Mouse (Mus musculus): ENCODE data around the gene Mcm9.
"Not testable (repeated sequence)": the region's sequence is repeated elsewhere in the genome, so short reads cannot be mapped to it uniquely, and the experiment has no call there.

Gene Mcm9

DNA sequence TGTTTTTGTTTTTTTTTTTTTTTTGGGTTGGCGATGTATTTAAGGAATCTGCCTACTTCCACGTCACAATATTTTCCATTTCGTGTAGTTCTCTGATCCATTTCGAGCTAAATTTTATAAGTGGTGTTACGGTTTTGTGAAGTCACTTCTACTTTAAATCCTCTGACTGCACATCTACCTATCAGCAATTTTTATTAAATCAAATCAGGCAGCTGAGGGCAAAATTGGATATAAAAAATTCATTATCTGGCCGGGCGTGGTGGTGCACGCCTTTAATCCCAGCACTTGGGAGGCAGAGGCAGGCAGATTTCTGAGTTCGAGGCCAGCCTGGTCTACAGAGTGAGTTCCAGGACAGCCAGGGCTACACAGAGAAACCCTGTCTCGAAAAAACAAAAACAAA, at the start of gene Mcm9:
TSS of gene Mcm9 (minus strand) at position 101 of the 400 bp plus-strand sequence.
- not testable (repeated sequence) for DNase-seq

DNA sequence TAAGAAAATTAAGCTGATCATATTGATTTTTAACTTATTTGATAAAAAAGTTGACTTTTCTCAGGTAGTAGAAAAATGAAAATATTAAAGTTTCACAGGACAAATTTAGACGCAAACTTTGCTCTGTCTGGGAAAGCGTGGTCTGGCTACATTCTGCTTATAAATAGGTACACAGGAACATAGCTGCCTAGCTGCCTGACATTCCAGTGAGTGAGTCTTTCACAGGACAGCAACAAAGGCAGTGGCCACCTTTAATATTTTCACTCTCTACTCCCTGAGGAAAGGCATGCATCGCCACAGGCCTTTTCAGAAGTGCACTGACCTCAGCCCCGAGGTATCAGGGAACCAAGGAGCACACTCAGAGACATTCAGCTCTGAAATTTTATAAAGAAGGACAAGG, 31.5 kb upstream of the Mcm9 start:
- no peak for DNase-seq

DNA sequence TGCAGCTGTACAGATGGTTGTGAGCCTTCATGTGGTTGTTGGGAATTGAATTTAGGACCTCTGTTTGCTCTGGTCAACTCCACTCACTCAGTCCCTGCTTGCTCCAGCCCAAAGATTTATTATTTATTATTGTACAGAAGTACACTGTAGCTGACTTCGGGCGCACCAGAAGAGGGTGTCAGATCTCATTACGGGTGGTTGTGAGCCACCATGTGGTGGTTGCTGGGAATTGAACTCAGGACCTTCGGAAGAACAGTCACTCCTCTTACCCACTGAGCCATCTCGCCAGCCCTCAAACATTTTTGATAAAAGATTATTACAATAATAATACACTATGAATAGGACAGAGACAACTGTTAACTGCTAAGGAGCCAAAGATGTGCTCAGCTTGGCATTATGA, 24.0 kb upstream of the Mcm9 start:
- DNase-seq: peak in 1 of 2 experiments; percentile 4

DNA sequence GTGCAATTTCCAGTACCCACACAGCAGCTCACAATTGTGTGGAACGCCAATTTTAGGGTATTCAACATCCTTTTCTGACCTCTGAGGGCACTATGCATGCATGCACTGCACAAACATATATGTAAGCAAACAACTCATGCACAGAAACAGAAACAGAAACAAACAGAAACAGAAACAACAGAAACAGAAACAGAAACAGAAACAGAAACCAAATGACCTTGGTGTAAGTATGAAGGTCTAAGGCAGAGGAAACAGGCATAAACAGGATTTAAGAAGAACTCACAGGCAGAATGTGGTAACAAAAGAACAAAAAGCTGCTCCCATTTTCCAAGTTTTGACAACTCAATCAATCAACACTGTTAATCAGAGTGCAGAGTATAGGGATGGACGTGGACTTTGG, 20.4 kb upstream of the Mcm9 start:
- no peak for DNase-seq

DNA sequence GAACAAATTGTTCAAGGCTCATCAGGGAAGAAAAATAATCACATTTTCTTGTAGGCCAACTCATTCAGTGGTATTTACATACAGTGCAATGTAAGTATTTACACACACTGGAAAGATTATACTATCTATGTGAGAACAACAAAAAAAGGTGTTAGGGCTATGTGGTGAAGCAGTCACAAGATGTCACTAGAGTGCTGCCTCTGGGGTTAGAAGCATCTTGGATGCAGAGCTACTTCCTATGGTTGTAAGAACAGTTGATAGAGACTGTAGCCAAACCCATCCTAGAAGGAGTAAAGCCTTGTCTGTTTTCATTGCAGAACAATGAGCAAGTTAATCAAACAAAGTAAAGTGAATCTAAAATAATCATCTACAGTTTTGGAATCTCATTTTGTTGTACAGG, 11.3 kb upstream of the Mcm9 start:
- peak; percentile 41 to 49 for DNase-seq

DNA sequence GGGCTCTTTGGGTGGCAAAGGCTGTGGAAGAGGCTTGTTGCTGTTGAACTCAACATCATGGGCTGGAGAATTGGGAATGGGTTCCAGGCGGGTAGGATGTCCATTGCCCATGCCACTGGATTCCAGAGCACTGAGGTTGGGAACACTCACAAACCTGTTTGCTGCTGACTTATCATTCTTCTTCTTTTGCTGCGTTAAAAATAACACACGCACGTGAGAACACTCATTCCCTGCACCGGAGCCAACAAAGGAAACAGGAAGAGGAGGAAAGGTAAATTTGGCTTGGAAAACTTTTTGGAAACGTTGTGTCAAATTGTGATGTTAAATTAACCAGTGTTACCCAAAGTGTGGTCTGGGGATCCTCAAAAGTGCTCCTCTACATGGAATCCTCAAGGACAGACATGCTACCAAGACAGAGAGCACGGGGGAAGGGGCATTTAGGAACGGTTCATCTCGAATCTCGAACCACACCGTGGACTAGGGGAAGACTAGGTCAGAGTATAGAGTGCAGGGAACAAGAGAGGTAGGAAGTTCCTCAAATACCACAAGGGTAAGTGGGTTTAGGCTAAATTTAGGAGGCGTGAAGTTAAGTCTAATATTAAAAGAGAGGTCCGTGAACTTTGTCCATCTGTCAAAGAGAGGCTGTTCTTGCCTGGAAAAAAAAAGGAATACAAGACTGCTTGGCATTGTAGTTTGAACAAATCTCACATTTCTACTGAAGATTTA, 5.2 kb upstream of the Mcm9 start:
- no peak for DNase-seq

DNA sequence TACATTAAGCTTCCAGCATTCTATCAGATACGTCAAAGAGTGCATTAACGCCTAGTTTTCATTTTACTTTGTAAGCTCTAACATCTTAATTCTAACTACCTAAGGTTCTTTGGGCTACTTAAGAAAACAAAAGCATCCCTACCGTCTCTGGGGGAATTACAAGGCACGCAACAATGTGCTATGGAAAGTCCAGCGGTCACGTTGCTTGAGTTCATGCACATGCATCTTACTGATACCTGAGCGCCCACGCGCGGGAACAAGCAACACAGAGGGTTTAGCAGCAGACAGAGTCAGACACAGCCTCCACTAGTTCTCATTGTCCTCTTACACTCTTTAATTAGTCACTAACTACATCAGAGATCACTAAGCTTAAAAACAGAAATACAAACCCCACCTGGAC, 3.9 kb upstream of the Mcm9 start:
- DNase-seq: no peak

DNA sequence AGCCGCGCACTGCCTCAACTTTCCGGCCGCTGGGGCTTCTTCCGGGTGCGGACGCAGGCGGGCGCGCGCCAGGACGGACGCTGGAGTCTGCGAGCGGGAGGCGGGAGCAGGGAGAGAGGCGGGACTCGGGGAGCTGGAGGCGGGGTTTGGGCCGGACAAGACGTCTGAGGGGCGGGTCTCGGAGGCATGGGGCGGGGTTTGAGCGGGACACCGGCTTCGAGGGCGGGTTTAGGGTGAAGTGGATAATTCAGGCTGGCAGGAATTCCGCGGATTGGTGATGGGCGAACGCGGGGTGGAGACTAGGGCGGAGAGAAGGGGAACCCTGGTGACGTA, 355 bp downstream of the Mcm9 start:
- peak; percentile 99 for DNase-seq

DNA sequence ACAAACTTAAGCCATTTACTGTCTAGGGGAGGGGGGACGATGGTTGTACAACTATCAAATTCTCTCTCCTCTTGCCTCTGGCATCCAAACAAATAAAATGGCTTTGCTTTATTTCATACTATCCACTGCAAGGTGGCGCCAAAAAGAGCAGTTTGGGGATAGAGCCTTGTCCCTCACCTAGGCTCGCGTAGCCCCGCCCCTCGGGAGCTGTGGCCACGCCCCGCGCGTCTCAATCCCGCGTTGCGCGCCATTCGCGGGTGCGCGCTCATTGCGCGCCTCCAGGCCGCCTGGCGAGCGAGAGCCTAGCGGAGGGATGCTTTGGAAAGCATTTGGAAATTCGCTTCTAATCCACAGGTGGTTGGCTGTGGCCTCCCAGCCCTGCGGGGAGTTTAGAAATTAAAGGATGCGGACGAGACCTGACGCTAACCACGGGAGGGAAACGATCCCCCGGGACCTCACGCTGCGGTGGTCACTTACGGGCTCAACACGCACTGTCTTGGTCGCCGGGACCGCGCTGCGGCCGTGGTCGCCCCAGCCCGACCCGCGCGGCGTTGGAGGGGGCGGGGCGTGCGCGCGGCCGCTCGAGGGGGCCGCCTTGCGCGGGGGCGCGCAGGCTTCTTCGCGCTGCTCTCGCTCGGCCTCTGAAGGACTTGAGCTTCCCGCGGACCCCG, 857 bp downstream of the Mcm9 start:
- peak; percentile 97 to 98 for DNase-seq

DNA sequence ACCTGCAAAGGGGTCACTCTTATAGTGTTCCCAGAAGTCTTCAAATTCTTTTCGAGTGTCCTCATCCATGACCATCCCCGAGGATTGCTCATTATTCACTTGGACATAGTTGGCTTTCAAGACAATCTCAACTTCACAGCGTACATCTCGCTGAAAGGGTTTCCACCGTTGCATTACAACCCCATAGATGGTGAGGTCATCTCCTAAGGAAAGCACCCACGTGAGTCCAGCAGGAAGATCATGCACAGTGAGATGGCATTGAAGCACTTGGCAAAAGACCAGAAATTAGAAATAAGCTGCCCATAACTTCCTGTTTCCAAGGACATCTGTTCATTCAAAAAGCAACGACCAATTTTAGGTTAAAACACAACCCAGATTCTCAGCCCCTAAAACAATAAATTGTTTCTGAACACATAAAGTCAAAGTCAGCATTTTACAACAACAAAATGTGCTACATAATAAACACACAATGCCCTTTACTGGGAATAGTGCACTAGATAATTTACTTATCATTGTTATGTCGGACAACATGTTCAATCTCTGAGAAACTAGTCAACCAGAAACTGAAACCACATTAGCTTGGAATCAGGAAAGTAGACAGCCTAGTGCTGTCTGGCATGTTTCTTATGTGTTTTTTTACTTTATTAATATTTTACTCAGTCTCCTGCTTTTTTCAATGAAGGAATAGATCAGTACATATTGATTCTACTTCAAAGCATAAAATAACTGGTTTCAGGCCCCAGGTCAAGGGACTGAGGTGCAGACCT, 14.2 kb downstream of the Mcm9 start:
- no peak for DNase-seq

DNA sequence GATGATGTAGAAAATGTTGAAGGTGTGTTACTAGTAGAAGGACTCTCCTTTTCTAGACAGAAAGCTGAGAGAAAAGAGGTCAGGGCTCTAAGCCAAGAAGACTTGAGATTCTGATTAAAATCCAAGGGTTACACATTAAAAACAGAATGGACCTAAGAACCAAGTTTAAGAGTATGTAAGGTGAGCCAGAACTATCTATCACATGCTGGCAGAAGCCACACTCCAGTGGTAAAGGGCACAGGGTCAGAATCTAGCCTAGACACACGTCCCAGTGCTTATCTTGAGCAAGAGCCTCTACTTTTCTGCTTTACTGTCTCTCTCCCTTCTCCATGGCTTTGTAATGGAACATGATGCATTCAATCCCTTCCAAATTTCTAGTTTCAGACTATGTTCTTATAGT, 16.3 kb downstream of the Mcm9 start:
- no peak for DNase-seq

DNA sequence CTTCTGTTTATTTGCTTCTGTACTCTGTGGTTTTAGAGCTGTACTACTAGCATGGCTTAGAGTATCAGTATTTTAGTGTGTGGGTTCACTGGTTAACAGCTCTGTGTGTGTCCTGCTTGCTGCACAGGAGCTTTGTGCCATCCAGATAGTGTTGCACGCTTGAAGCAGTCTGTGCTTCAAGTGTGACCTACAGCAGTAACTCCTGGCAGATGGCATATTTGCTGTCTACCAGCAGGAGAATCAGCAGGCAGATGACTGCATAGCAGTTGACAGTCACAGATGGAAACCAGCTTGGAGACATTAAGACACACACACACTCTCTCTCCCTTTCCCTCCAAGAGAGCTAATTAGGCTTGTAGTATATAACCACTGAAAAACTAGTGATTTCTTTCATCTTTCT, 18.1 kb downstream of the Mcm9 start:
- DNase-seq: no peak

DNA sequence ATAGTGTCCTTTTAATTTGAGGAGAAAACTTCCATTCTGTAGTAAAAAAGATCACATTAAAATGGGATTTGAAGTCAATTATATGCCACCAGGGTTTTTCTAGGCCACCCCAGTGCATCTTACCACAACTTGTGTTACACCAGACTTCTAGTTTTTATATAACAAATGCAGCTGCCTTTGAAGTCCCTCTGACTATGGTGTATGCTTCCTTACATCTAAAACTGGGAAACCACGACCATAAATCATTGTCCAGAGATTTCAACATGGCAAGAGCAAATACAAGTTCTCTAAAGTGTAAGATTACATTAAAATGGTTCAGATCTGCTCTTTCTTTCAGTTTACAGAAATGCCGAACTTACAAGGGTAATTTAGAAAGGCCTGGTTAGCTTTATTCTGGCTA, 22.0 kb downstream of the Mcm9 start:
- DNase-seq: no peak

DNA sequence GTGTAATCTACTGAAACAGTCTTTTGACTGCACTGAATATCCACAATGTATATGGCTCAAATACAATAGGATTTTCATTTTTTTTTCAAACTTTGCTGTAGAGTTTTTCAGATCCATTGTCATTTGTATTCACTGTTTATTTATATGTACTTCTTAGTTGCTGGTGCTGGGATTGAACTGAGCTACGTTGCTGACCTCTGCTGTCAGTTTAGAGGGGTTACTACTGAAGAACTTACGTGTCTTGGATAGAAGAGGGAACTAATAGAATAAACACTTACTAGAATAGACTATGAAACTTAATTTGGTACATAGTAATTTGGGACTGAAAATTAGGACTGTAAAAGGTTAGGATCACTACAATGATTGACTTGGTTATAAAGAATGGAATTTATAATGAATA, 24.9 kb downstream of the Mcm9 start:
- DNase-seq: no peak

DNA sequence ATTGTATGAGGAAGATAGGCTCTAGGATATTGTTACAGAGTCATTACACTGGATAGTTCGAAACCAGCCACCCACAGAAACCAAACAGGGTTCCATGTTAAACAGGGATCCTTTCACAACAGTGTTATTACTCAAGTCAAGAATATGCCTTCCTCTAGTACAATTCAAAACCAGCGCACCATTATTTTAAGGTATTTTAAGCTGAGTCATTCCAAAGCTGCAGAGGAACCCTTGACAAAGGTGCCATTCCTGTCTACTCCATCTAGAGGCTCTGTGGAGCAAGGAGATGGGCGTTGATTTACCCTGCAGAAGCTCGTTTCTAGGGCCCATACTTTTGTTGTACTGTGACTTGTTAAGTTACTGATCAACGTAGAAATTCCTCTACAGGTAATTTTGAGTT, 31.4 kb downstream of the Mcm9 start:
- peak in 1 of 2 experiments; percentile 9 for DNase-seq

DNA sequence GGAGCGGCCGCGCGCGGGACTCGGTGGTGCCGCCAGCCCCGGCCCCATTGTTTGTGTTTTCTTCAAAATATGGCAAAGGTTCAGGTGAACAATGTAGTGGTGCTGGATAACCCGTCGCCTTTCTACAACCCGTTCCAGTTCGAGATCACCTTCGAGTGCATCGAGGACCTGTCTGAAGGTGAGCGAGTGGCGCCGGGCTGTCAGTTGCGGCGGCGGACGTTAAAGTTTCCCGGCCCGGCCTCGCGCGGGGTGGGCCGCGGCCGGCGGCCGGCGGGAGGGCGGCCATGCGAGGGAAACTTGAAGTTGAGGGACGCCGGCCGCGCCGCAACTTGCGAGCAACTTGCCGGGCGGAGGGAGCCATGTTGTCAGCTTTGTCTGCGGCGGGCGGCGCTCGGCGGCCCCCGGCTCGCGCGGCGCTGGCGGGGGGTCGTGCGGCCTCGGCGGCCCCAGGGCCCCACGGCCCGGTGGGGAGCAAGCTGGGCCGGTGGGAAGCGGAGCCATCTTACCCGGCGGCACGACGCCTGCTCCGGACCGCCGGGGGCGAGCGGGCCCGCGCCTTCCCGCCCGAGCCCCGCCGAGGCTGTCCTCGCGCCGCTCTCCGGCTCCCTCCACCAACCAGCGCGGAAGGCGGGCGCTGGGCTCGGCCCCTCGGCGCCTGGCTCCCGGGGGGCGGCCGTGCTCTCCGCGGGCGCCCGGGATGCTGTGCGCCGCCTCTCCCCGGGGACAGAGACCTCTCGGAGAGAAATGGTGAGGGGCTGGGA, 32.9 kb downstream of the Mcm9 start:
- DNase-seq: peak; percentile 63 to 80

DNA sequence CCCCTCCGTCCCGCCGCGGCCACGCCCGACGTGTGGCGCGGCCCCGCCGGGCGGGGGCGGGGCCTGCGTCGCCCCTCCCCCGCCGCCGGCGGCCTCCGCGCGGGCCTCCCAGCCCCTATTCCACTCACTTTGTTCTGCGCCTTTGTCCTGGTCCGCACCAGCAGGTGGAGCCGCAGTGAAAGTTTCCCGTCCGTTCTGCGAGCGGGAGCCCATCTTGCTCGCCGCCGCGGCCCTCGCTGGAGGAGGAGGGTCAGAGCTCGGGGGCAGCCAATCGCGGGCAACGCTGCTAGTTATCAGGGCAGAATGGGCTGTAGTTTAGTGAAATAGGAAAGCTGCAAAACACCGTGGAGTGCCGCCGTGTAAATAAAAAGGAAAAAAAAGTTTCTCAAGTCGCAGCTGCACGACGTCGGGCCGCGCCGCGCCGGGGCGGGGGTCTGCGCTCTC, 33.5 kb downstream of the Mcm9 start, which contains the start of gene Asf1a:
TSS of gene Asf1a (plus strand) at position 81 of the 444 bp plus-strand sequence.
- peak; percentile 98 for DNase-seq

DNA sequence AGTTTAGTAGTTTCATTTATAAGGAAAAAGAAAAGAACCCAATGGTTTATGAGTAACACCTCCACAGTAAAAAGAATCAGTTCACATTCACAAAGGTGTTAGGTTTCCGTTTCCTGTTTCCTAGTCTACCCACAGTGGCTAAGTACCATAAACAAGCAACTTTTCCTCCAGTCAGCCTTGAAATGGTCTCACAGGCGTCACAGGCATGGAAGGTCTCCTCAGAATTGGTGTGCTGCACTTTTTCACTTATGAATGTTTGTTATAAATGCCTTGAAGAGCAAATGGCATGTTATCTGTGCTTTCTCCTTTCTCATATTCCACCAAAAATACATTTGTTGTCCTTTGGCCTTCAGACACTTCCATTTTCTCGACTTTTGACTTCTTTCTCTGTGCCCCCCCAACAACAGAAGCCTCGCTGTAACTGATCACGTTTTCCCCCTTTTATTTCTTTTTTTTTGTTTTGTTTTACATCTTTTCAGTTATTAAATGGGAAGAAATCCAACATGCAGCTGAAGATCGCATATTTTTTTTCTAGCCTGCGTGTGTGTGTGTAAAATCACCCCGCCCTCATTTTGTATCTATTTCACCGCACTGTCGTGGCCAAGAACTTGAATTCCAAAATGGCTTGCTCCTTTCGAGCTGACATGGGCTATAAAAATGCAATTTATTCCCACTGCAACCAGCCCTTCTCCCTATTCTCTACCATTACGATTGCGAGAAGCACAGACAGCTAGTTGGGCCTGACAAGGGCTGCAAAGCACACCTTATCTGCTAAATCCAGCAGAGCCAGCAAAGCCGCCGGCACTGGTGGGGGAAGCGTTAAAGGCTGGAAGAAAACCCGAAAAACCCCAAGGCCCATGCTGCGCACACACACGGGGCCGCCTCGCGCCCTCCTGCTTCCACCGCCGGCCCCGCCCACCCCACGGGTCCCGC, 34.2 kb downstream of the Mcm9 start:
- DNase-seq: peak in 1 of 2 experiments; percentile 26

DNA sequence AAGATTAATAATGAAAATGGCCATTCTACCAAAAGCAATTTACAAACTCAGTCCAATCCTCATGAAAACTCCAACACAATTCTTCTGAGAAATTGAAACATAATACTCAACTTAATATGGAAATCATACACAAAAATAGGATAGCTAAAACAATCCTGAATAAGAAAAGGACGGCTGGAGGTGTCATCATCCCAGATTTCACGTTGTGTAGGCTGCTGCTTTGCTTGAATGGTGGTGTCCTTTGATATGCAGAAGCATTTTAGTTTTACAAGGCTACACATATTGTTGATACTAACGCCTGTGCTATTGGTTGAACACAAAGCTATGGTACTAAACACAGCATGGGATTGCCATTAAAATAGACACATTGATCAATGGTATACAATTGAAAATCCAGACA, 44.5 kb downstream of the Mcm9 start:
- no peak for DNase-seq

DNA sequence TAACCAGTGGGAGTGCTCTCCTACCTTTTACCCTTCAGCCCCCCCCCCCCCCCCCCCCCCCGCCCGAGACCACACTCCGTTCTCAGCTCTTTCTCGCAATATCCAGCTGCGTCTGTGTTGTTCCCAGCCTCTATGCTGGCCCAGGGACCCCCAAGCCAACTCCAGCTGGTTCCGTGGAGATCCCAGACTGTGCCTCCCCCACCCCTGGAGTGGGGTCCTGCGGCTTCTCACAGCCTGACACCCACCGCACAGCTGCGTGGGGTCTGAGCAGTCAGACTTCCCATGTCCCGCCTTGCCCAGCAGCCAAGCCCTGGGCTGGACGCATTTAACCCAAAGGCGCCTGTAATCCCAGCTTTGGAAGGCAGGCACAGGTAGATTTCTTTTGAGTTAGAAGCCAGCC, 49.2 kb downstream of the Mcm9 start:
- DNase-seq: peak; percentile 17 to 30

DNA sequence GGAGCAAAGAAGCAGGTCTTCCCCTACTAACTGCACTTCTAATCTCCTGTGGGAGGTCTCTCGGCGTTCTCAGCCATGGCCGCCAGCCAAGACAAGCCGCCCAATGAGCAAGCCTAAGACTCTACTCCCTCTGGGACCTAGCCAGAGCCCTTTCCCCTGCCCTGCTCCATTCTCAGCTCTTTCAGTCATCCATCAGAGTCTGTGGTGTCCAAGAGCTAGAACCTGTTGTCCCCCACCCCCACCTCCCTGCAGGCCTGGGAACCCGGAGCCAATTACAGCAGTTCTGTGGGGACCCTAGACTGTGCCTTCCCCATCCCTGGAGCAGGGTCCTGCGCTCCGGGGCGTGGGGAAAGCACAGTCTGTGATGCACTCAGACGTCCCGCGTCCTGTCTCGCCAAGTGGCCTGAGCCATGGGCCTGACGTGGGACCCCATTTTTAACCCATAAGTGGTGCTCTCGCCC, 49.6 kb downstream of the Mcm9 start:
- peak; percentile 80 to 86 for DNase-seq

DNA sequence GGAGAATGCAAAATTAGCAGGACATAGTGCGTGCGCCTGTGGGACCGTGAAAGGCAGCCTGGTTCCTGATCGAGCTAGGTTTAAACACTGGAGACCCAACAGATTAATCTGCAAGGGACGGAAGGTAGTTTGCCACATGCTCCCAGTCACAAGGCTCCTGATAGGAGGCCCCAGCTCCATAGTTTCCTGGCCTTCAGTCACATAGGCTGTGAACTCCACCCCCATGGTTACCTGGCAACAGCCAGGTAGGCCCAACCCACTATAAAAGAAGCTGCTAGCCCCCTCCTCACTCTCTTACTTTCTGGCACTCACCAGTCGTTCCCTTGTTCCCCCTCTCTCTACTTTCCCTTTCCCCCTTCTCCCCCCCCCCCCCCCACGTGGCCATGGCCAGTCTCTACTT, 50.1 kb downstream of the Mcm9 start:
- peak; percentile 29 to 53 for DNase-seq

Measured in kidney, postnatal 4 days (tissue).